Mouse (Mus musculus): Measurements from ENCODE around the gene Pdpk1.

DNA sequence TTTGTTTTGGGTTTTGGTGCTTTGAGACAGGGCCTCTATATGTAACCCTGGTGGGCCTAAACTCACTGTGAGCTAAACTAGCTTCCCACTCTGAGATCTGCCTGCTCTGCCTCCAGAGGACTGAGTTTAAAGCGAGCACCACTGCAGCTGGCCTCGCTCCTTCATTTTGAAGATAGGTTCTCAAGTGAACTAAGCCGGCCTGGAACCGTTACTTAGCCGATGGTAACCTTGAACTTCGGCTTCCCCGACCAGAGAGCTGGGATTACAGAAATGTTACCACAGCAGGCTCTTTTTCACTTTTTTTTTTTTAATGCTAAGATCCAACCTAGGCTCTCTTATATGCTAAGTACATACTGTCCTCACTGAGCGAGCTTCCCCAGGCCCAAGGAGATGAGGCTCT lies 42.5 kb upstream of the Pdpk1 start:
- no peak for TF ChIP-seq GATA1 (IDR thresholded peaks at IDR 0.05; ENCODE audit: low read length)
- TF ChIP-seq TAL1 (IDR thresholded peaks at IDR 0.05; ENCODE audit: low read length): no peak

Measured in erythroblast, embryonic 14.5 days (primary cell).